Mouse (Mus musculus) heart, embryonic 16.5 days (tissue): ENCODE data around the gene Rrp9. TPM values are rescaled to one million over a fixed set of nuclear protein-coding genes. Genes with fewer than 3 reads are reported as not detected.

Experiments
- ATAC-seq: fragments of 200-750 bp; cut with Nextera tagmentation; replicated peaks from 2 replicates; pipeline ENCODE4 v1.8.0; 2017; ENCODE audit warnings: moderate number of reproducible peaks; ENCODE audit not compliant: insufficient read depth, low FRiP score; ENCODE audit errors: extremely low read depth
- H3K27ac ChIP-seq: fragments of 300-500 bp; sonication (generic); 2 replicates; pipeline ENCODE4 v1.5.1; 2014; ENCODE audit warnings: mild to moderate bottlenecking, low read length, control low read depth, moderate library complexity
- H3K27me3 ChIP-seq: fragments of 300-500 bp; sonication (generic); 2 replicates; pipeline ENCODE4 v1.6.1; 2014; ENCODE audit warnings: low read length, mixed read lengths; ENCODE audit not compliant: control insufficient read depth, insufficient read depth
- H3K36me3 ChIP-seq: fragments of 300-500 bp; sonication (generic); 2 replicates; pipeline ENCODE4 v1.6.1; 2014; ENCODE audit not compliant: control insufficient read depth, insufficient read depth
- H3K4me1 ChIP-seq: fragments of 300-500 bp; sonication (generic); 2 replicates; pipeline ENCODE4 v1.6.1; 2014; ENCODE audit warnings: low read length, mixed read lengths; ENCODE audit not compliant: control insufficient read depth, insufficient read depth
- H3K4me2 ChIP-seq: fragments of 300-500 bp; sonication (generic); 2 replicates; pipeline ENCODE4 v1.6.1; 2014; ENCODE audit warnings: low read depth, mild to moderate bottlenecking, control low read depth, low read length
- H3K4me3 ChIP-seq: fragments of 300-500 bp; sonication (generic); 2 replicates; pipeline ENCODE4 v1.5.1; 2014; ENCODE audit warnings: mild to moderate bottlenecking, control low read depth, low read length
- H3K9ac ChIP-seq: fragments of 300-500 bp; sonication (generic); 2 replicates; pipeline ENCODE4 v1.6.1; 2014; ENCODE audit warnings: low read length, control low read depth
- H3K9me3 ChIP-seq: fragments of 300-500 bp; sonication (generic); replicated peaks from 2 replicates; pipeline ENCODE4 v1.6.1; 2016; ENCODE audit warnings: low read length; ENCODE audit not compliant: control insufficient read depth
- WGBS: fragments of 180-500 bp; shearing (Covaris S2); extraction: QIAGEN DNeasy Blood & Tissue Kit; methylation state at CpG from one replicate; pipeline ENCODE4 v1.1.7; 2014; 5-methylcytosine and 5-hydroxymethylcytosine counted together
- polyA plus RNA-seq: library from polyadenylated mRNA; unstranded; fragments of >200 nt; fragmentation: Nextera tagmentation; extraction: Ambion mirVana; gene quantifications from 2 replicates; pipeline ENCODE4 v1.2.1, GENCODE M21; 2015

Rrp9 gene
- polyA plus RNA-seq, 1 experiment from 2014 or later, result 29.6 TPM

GRCm38 (mm10) chr9:106454071-106454761 lies 21.5 kb upstream of the Rrp9 start:
- 3% methylated on average over 20 of the region's 20 CpGs for WGBS
- Histone ChIP-seq H3K4me2 (peak overlapping the region; percentile 94), H3K27me3 (no peaks in the 10 kb centered on the region), H3K9me3 (no peaks in the 10 kb centered on the region), H3K27ac (peak overlapping the region; percentile 88), H3K9ac (peak overlapping the region; percentile 90), H3K36me3 (no peaks in the 10 kb centered on the region), H3K4me3 (peak overlapping the region; percentile 76), H3K4me1 (peaks cover 62% of the 10 kb centered on the region)
- ATAC-seq, result peak; percentile 1; the same call in 1 of the 2 replicates

- Histone ChIP-seq H3K4me2 (peak overlapping the region; percentile 94), H3K27me3 (no peaks in the 10 kb centered on the region), H3K4me3 (peak overlapping the region; percentile 76), H3K36me3 (0 out of 2 replicates have a peak, but pooled peaks cover under 1% of the 10 kb centered on the region), H3K9ac (peak overlapping the region; percentile 90), H3K9me3 (no peaks in the 10 kb centered on the region), H3K4me1 (peaks cover 62% of the 10 kb centered on the region), H3K27ac (peak overlapping the region; percentile 88)
- ATAC-seq, result 0 out of 2 replicates have a peak, but pooled peaks have one; percentile 5
- WGBS, result 3% methylated on average over 17 of the region's 17 CpGs
Observed at GRCm38 (mm10) chr9:106454888-106455681, 20.7 kb upstream of the Rrp9 start.

GRCm38 (mm10) chr9:106456325-106457162 lies 19.2 kb upstream of the Rrp9 start:
- H3K4me2 ChIP-seq, result peak overlapping the region; percentile 40; the same call in 1 of the 2 replicates
- H3K9me3 ChIP-seq, result no peaks in the 10 kb centered on the region
- peaks cover 51% of the 10 kb centered on the region for H3K4me1 ChIP-seq
- peak overlapping the region; percentile 23 for H3K9ac ChIP-seq
- 39% methylated on average over 15 of the region's 15 CpGs for WGBS
- ATAC-seq, result no peak
- no peaks in the 10 kb centered on the region for H3K27me3 ChIP-seq
- H3K27ac ChIP-seq, result peak overlapping the region; percentile 65
- 0 out of 2 replicates have a peak, but pooled peaks cover 9% of the 10 kb centered on the region for H3K36me3 ChIP-seq
- H3K4me3 ChIP-seq, result no peak overlapping the region

- ATAC-seq, result no peak
- Histone ChIP-seq H3K9me3 (no peaks in the 10 kb centered on the region), H3K9ac (peak overlapping the region; percentile 23), H3K27me3 (no peaks in the 10 kb centered on the region), H3K4me2 (peak overlapping the region; percentile 40; the same call in 1 of the 2 replicates), H3K4me3 (no peak overlapping the region), H3K4me1 (peaks cover 51% of the 10 kb centered on the region), H3K27ac (peak overlapping the region; percentile 65), H3K36me3 (peaks cover 14% of the 10 kb centered on the region)
- WGBS, result 52% methylated on average over 9 of the region's 9 CpGs
Observed at GRCm38 (mm10) chr9:106457163-106457559, 18.6 kb upstream of the Rrp9 start.

GRCm38 (mm10) chr9:106457920-106458319 lies 17.8 kb upstream of the Rrp9 start:
- H3K9ac ChIP-seq, result no peak overlapping the region
- H3K4me1 ChIP-seq, result peaks cover 46% of the 10 kb centered on the region
- H3K4me2 ChIP-seq, result no peak overlapping the region
- H3K4me3 ChIP-seq, result no peak overlapping the region
- peak overlapping the region; percentile 65; the same call in 1 of the 2 replicates for H3K27ac ChIP-seq
- no peak for ATAC-seq
- no peaks in the 10 kb centered on the region for H3K27me3 ChIP-seq
- H3K9me3 ChIP-seq, result no peaks in the 10 kb centered on the region
- H3K36me3 ChIP-seq, result peaks cover 16% of the 10 kb centered on the region
- WGBS, result 68% methylated on average over 5 of the region's 5 CpGs

GRCm38 (mm10) chr9:106459946-106460345 lies 15.8 kb upstream of the Rrp9 start:
- Histone ChIP-seq H3K27me3 (peaks cover 3% of the 10 kb centered on the region; the same call in 1 of the 2 replicates), H3K4me2 (no peak overlapping the region), H3K27ac (no peak overlapping the region), H3K9me3 (no peaks in the 10 kb centered on the region), H3K9ac (no peak overlapping the region), H3K4me3 (no peak overlapping the region), H3K36me3 (peaks cover 27% of the 10 kb centered on the region), H3K4me1 (peaks cover 39% of the 10 kb centered on the region)
- WGBS, result 76% methylated on average over 15 of the region's 15 CpGs
- ATAC-seq, result no peak

GRCm38 (mm10) chr9:106460401-106461025 lies 15.2 kb upstream of the Rrp9 start:
- H3K27ac ChIP-seq, result no peak overlapping the region
- H3K4me3 ChIP-seq, result no peak overlapping the region
- H3K36me3 ChIP-seq, result peaks cover 27% of the 10 kb centered on the region
- no peaks in the 10 kb centered on the region for H3K9me3 ChIP-seq
- no peak overlapping the region for H3K9ac ChIP-seq
- 77% methylated on average over 18 of the region's 18 CpGs for WGBS
- peaks cover 3% of the 10 kb centered on the region; the same call in 1 of the 2 replicates for H3K27me3 ChIP-seq
- H3K4me1 ChIP-seq, result peaks cover 36% of the 10 kb centered on the region
- no peak overlapping the region for H3K4me2 ChIP-seq
- ATAC-seq, result no peak

- no peak overlapping the region for H3K4me3 ChIP-seq
- H3K9me3 ChIP-seq, result no peaks in the 10 kb centered on the region
- 85% methylated on average over 9 of the region's 9 CpGs for WGBS
- peaks cover 4% of the 10 kb centered on the region; the same call in 1 of the 2 replicates for H3K27me3 ChIP-seq
- no peak overlapping the region for H3K27ac ChIP-seq
- peaks cover 27% of the 10 kb centered on the region for H3K36me3 ChIP-seq
- H3K4me1 ChIP-seq, result peaks cover 34% of the 10 kb centered on the region
- H3K9ac ChIP-seq, result no peak overlapping the region
- no peak for ATAC-seq
- no peak overlapping the region for H3K4me2 ChIP-seq
Observed at GRCm38 (mm10) chr9:106461026-106461415, 14.7 kb upstream of the Rrp9 start.
